16 mouse cellular contexts compared by ENCODE assay signal in the genomic region with DNA sequence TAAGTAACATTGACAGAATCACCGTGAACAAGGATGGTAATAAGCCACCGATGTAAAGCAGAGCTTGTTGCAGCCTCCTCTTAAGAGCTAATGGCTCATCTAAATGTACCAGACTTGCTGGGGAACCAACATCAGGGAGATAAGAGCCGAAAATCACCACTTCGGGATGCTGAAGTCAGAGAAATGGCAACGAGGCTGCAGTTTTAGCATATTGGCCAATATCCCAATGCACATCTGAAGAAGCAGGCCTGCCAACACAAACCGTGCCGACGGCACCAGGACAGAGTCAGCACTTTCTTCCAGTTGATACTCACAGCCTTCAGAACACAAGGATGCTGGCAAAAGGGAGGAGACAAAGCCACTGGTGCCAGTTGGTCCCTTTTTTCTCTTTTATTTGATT.
A peak's percentile ranks its signal among the peaks of the same experiment; 100 is the strongest.
DNase-seq lines count a peak whose midpoint lies in the region; ATAC-seq lines count a peak whose summit lies in the region.
"Had no signal": no experiment of that assay in that cellular context is flagged by ENCODE, and none has a peak within 500 bp of the region (broad histone marks: within the 10 kb centered on the region; RNA-seq: fewer than 3 reads in every experiment).

No protein-coding gene starts in this region.

- 66% methylated on average over 8 of the region's 8 CpGs for WGBS in neural tube, embryonic 15.5 days
- 58% methylated on average over 8 of the region's 8 CpGs for WGBS in forebrain, embryonic 16.5 days

- H3K36me3 ChIP-seq in neural tube, embryonic 15.5 days: no peaks in the 10 kb centered on the region
- no peaks in the 10 kb centered on the region for H3K36me3 ChIP-seq in forebrain, embryonic 16.5 days (ENCODE audit: control insufficient read depth, insufficient read depth)
- H3K36me3 ChIP-seq: heart, embryonic 15.5 days; limb, embryonic 10.5 days had no signal

- no peak overlapping the region for H3K9ac ChIP-seq in neural tube, embryonic 15.5 days (replicated peaks)
- H3K9ac ChIP-seq in forebrain, embryonic 16.5 days (replicated peaks; ENCODE audit: low read depth, low read length): no peak overlapping the region
- H3K9ac ChIP-seq: heart, embryonic 15.5 days had no signal

- no peak overlapping the region for H3K4me3 ChIP-seq in neural tube, embryonic 15.5 days (replicated peaks)
- H3K4me3 ChIP-seq in forebrain, embryonic 16.5 days (replicated peaks; ENCODE audit: low read length): no peak overlapping the region
- H3K4me3 ChIP-seq: heart, adult 2 months; heart, embryonic 15.5 days; limb, embryonic 10.5 days had no signal

- H3K27ac ChIP-seq in neural tube, embryonic 15.5 days (replicated peaks): no peak overlapping the region
- H3K27ac ChIP-seq in forebrain, embryonic 16.5 days (ENCODE audit: low read length): no peak overlapping the region
- H3K27ac ChIP-seq: heart, adult 2 months; heart, embryonic 15.5 days; limb, embryonic 10.5 days had no signal

- ATAC-seq in cerebellum, adult (ENCODE audit: insufficient number of reproducible peaks, low FRiP score, low TSS enrichment): no peak
- ATAC-seq in neural tube, embryonic 15.5 days (ENCODE audit: low FRiP score): peak; percentile 53; the same call in 1 of the 2 replicates
- peak; percentile 84 for ATAC-seq in forebrain, embryonic 16.5 days

- peak; percentile 18 to 19 for DNase-seq in cerebellum, postnatal 25 days
- DNase-seq in layer of hippocampus, adult 9-11 months: peak; percentile 3
- DNase-seq in layer of hippocampus, postnatal 36 days: no peak
- no peak for DNase-seq in neural tube, embryonic 10.5 days (ENCODE audit: extremely low spot score, low spot score)
- DNase-seq: adrenal gland, postnatal 10 days; B cell, adult 2 months; gastrocnemius, postnatal 14 days; heart, adult 2 months; lung, adult 2 months; lung, postnatal 36 days had no signal

- no peaks in the 10 kb centered on the region for H3K27me3 ChIP-seq in neural tube, embryonic 15.5 days (replicated peaks)
- H3K27me3 ChIP-seq in forebrain, embryonic 16.5 days (replicated peaks; ENCODE audit: control insufficient read depth, insufficient read depth, low read length): no peaks in the 10 kb centered on the region
- H3K27me3 ChIP-seq: heart, embryonic 15.5 days had no signal

- H3K4me1 ChIP-seq in neural tube, embryonic 15.5 days: no peaks in the 10 kb centered on the region
- H3K4me1 ChIP-seq in forebrain, embryonic 16.5 days (replicated peaks; ENCODE audit: control insufficient read depth, insufficient read depth, low read length): no peaks in the 10 kb centered on the region
- H3K4me1 ChIP-seq: limb, embryonic 10.5 days had no signal

- H3K4me2 ChIP-seq in neural tube, embryonic 15.5 days: no peak overlapping the region
- H3K4me2 ChIP-seq in forebrain, embryonic 16.5 days (ENCODE audit: low read length): no peak overlapping the region
- H3K4me2 ChIP-seq: heart, embryonic 15.5 days; liver, embryonic 11.5 days had no signal

- no peaks in the 10 kb centered on the region for H3K9me3 ChIP-seq in neural tube, embryonic 15.5 days (replicated peaks)
- no peaks in the 10 kb centered on the region for H3K9me3 ChIP-seq in forebrain, embryonic 16.5 days (ENCODE audit: control insufficient read depth, low read length)
- H3K9me3 ChIP-seq: heart, embryonic 15.5 days; limb, embryonic 10.5 days had no signal

Comparison
In these comparisons a context has a peak if more than half of its experiments do, and no peak if none do; other contexts are left out.
1. DNase-seq: peak in cerebellum, postnatal 25 days (2 of 2) and layer of hippocampus, adult 9-11 months (single experiment); none in layer of hippocampus, postnatal 36 days (0 of 2) and neural tube, embryonic 10.5 days (single experiment).